Mouse (Mus musculus): ENCODE results near the gene Rnf166. TPM values are rescaled to one million over a fixed set of nuclear protein-coding genes. Genes with fewer than 3 reads are reported as not detected.

Gene Rnf166
- polyA plus RNA-seq, 1 experiment from 2014 or later: 40.0 TPM

GRCm38 (mm10) chr8:122431694-122432442 lies 44.0 kb downstream of the Rnf166 start:
- DNase-seq (ENCODE audit: low spot score) (no peak), ATAC-seq (ENCODE audit: low read depth) (no peak; the same call in 1 of the 2 replicates)
- Histone ChIP-seq H3K4me2 (ENCODE audit: low read depth, low read length) (peak overlapping the region; percentile 77), H3K4me1 (ENCODE audit: control insufficient read depth, insufficient read depth, low read length) (peaks cover 7% of the 10 kb centered on the region), H3K27ac (replicated peaks; ENCODE audit: low read depth, low read length) (peak overlapping the region; percentile 53; the same call in 1 of the 2 replicates), H3K4me3 (ENCODE audit: low read depth, low read length) (peak overlapping the region; percentile 51), H3K36me3 (ENCODE audit: control insufficient read depth, insufficient read depth, low read length) (peaks cover 29% of the 10 kb centered on the region), H3K9ac (ENCODE audit: low read depth, low read length) (peak overlapping the region; percentile 75), H3K27me3 (replicated peaks; ENCODE audit: control insufficient read depth, insufficient read depth, low read length) (no peaks in the 10 kb centered on the region), H3K9me3 (ENCODE audit: control insufficient read depth, low read length) (no peaks in the 10 kb centered on the region)
- 50% methylated on average over 14 of the region's 18 CpGs for WGBS

GRCm38 (mm10) chr8:122430646-122431045 lies 45.2 kb downstream of the Rnf166 start:
- Histone ChIP-seq H3K9me3 (ENCODE audit: control insufficient read depth, low read length) (no peaks in the 10 kb centered on the region), H3K4me3 (ENCODE audit: low read depth, low read length) (no peak overlapping the region), H3K4me1 (ENCODE audit: control insufficient read depth, insufficient read depth, low read length) (peaks cover 7% of the 10 kb centered on the region), H3K27ac (replicated peaks; ENCODE audit: low read depth, low read length) (no peak overlapping the region), H3K4me2 (ENCODE audit: low read depth, low read length) (no peak overlapping the region), H3K36me3 (ENCODE audit: control insufficient read depth, insufficient read depth, low read length) (peaks cover 18% of the 10 kb centered on the region), H3K27me3 (replicated peaks; ENCODE audit: control insufficient read depth, insufficient read depth, low read length) (no peaks in the 10 kb centered on the region), H3K9ac (ENCODE audit: low read depth, low read length) (no peak overlapping the region)
- ATAC-seq (ENCODE audit: low read depth): no peak
- WGBS: 83% methylated on average over 3 of the region's 3 CpGs
- no peak for DNase-seq (ENCODE audit: low spot score)

GRCm38 (mm10) chr8:122430058-122430636 lies 45.7 kb downstream of the Rnf166 start:
- H3K27ac ChIP-seq (replicated peaks; ENCODE audit: low read depth, low read length): no peak overlapping the region
- H3K4me2 ChIP-seq (ENCODE audit: low read depth, low read length): no peak overlapping the region
- 84% methylated on average over 10 of the region's 10 CpGs for WGBS
- DNase-seq (ENCODE audit: low spot score) (no peak), ATAC-seq (ENCODE audit: low read depth) (no peak)
- no peak overlapping the region for H3K4me3 ChIP-seq (ENCODE audit: low read depth, low read length)
- peaks cover 7% of the 10 kb centered on the region for H3K4me1 ChIP-seq (ENCODE audit: control insufficient read depth, insufficient read depth, low read length)
- H3K9ac ChIP-seq (ENCODE audit: low read depth, low read length): no peak overlapping the region
- no peaks in the 10 kb centered on the region for H3K27me3 ChIP-seq (replicated peaks; ENCODE audit: control insufficient read depth, insufficient read depth, low read length)
- peaks cover 17% of the 10 kb centered on the region for H3K36me3 ChIP-seq (ENCODE audit: control insufficient read depth, insufficient read depth, low read length)
- no peaks in the 10 kb centered on the region for H3K9me3 ChIP-seq (ENCODE audit: control insufficient read depth, low read length)

- Histone ChIP-seq H3K4me1 (ENCODE audit: control insufficient read depth, insufficient read depth, low read length) (peaks cover 7% of the 10 kb centered on the region), H3K4me3 (ENCODE audit: low read depth, low read length) (no peak overlapping the region), H3K27me3 (replicated peaks; ENCODE audit: control insufficient read depth, insufficient read depth, low read length) (no peaks in the 10 kb centered on the region), H3K27ac (replicated peaks; ENCODE audit: low read depth, low read length) (no peak overlapping the region), H3K36me3 (ENCODE audit: control insufficient read depth, insufficient read depth, low read length) (0 out of 2 replicates have a peak, but pooled peaks cover 5% of the 10 kb centered on the region), H3K4me2 (ENCODE audit: low read depth, low read length) (no peak overlapping the region), H3K9ac (ENCODE audit: low read depth, low read length) (no peak overlapping the region), H3K9me3 (ENCODE audit: control insufficient read depth, low read length) (no peaks in the 10 kb centered on the region)
- no peak for ATAC-seq (ENCODE audit: low read depth)
- DNase-seq (ENCODE audit: low spot score): no peak
- WGBS: 89% methylated on average over 9 of the region's 9 CpGs
Measured at GRCm38 (mm10) chr8:122428163-122428562, 47.7 kb downstream of the Rnf166 start.

GRCm38 (mm10) chr8:122427607-122428006 lies 48.3 kb downstream of the Rnf166 start:
- H3K9me3 ChIP-seq (ENCODE audit: control insufficient read depth, low read length): no peaks in the 10 kb centered on the region
- peaks cover 7% of the 10 kb centered on the region for H3K4me1 ChIP-seq (ENCODE audit: control insufficient read depth, insufficient read depth, low read length)
- ATAC-seq (ENCODE audit: low read depth) (no peak), DNase-seq (ENCODE audit: low spot score) (no peak)
- H3K4me3 ChIP-seq (ENCODE audit: low read depth, low read length): no peak overlapping the region
- no peak overlapping the region for H3K27ac ChIP-seq (replicated peaks; ENCODE audit: low read depth, low read length)
- no peak overlapping the region for H3K9ac ChIP-seq (ENCODE audit: low read depth, low read length)
- H3K27me3 ChIP-seq (replicated peaks; ENCODE audit: control insufficient read depth, insufficient read depth, low read length): no peaks in the 10 kb centered on the region
- WGBS: 86% methylated on average over 7 of the region's 7 CpGs
- H3K36me3 ChIP-seq (ENCODE audit: control insufficient read depth, insufficient read depth, low read length): 0 out of 2 replicates have a peak, but pooled peaks cover 5% of the 10 kb centered on the region
- no peak overlapping the region for H3K4me2 ChIP-seq (ENCODE audit: low read depth, low read length)

- Histone ChIP-seq H3K4me1 (ENCODE audit: control insufficient read depth, insufficient read depth, low read length) (no peaks in the 10 kb centered on the region), H3K4me3 (ENCODE audit: low read depth, low read length) (no peak overlapping the region), H3K27me3 (replicated peaks; ENCODE audit: control insufficient read depth, insufficient read depth, low read length) (no peaks in the 10 kb centered on the region), H3K4me2 (ENCODE audit: low read depth, low read length) (no peak overlapping the region), H3K27ac (replicated peaks; ENCODE audit: low read depth, low read length) (no peak overlapping the region), H3K36me3 (ENCODE audit: control insufficient read depth, insufficient read depth, low read length) (0 out of 2 replicates have a peak, but pooled peaks cover 5% of the 10 kb centered on the region), H3K9ac (ENCODE audit: low read depth, low read length) (no peak overlapping the region), H3K9me3 (ENCODE audit: control insufficient read depth, low read length) (no peaks in the 10 kb centered on the region)
- DNase-seq (ENCODE audit: low spot score): no peak
- 83% methylated on average over 9 of the region's 9 CpGs for WGBS
- no peak for ATAC-seq (ENCODE audit: low read depth)
Measured at GRCm38 (mm10) chr8:122426145-122426544, 49.7 kb downstream of the Rnf166 start.

GRCm38 (mm10) chr8:122423659-122424058 lies 52.2 kb downstream of the Rnf166 start:
- no peak for ATAC-seq (ENCODE audit: low read depth)
- Histone ChIP-seq H3K4me2 (ENCODE audit: low read depth, low read length) (no peak overlapping the region), H3K27ac (replicated peaks; ENCODE audit: low read depth, low read length) (no peak overlapping the region)

GRCm38 (mm10) chr8:122423217-122423616 lies 52.6 kb downstream of the Rnf166 start:
- H3K27ac ChIP-seq (replicated peaks; ENCODE audit: low read depth, low read length): no peak overlapping the region
- no peak overlapping the region for H3K9ac ChIP-seq (ENCODE audit: low read depth, low read length)
- no peak overlapping the region for H3K4me3 ChIP-seq (ENCODE audit: low read depth, low read length)
- H3K4me1 ChIP-seq (ENCODE audit: control insufficient read depth, insufficient read depth, low read length): no peaks in the 10 kb centered on the region
- 89% methylated on average over 24 of the region's 24 CpGs for WGBS
- ATAC-seq (ENCODE audit: low read depth): no peak
- peaks cover 13% of the 10 kb centered on the region; the same call in 1 of the 2 replicates for H3K36me3 ChIP-seq (ENCODE audit: control insufficient read depth, insufficient read depth, low read length)
- H3K27me3 ChIP-seq (replicated peaks; ENCODE audit: control insufficient read depth, insufficient read depth, low read length): no peaks in the 10 kb centered on the region
- no peak for DNase-seq (ENCODE audit: low spot score)
- H3K9me3 ChIP-seq (ENCODE audit: control insufficient read depth, low read length): no peaks in the 10 kb centered on the region
- no peak overlapping the region for H3K4me2 ChIP-seq (ENCODE audit: low read depth, low read length)

More at GRCm38 (mm10) chr8:122423659-122424058, 52.2 kb downstream of the Rnf166 start:
- WGBS: 44% methylated on average over 4 of the region's 5 CpGs
- H3K4me1 ChIP-seq (ENCODE audit: control insufficient read depth, insufficient read depth, low read length): no peaks in the 10 kb centered on the region
- H3K9me3 ChIP-seq (ENCODE audit: control insufficient read depth, low read length): no peaks in the 10 kb centered on the region
- peak; percentile 35 for DNase-seq (ENCODE audit: low spot score)
- H3K4me3 ChIP-seq (ENCODE audit: low read depth, low read length): no peak overlapping the region
- H3K27me3 ChIP-seq (replicated peaks; ENCODE audit: control insufficient read depth, insufficient read depth, low read length): no peaks in the 10 kb centered on the region
- H3K9ac ChIP-seq (ENCODE audit: low read depth, low read length): no peak overlapping the region
- 0 out of 2 replicates have a peak, but pooled peaks cover 9% of the 10 kb centered on the region for H3K36me3 ChIP-seq (ENCODE audit: control insufficient read depth, insufficient read depth, low read length)

All from embryonic facial prominence, embryonic 14.5 days (tissue).